Mouse (Mus musculus): Measurements from ENCODE around the gene Smim24. TPM values are rescaled to one million over a fixed set of nuclear protein-coding genes. Genes with fewer than 3 reads are reported as not detected.

Smim24 gene
- polyA plus RNA-seq, 1 experiment from 2014 or later, result 125 TPM

GRCm38 (mm10) chr10:81424246-81425051, 31.6 kb downstream of the Smim24 start:
- Histone ChIP-seq H3K4me2 (ENCODE audit: low read length) (peak overlapping the region; percentile 75), H3K4me1 (replicated peaks; ENCODE audit: control insufficient read depth, insufficient read depth, low read length) (peaks cover 23% of the 10 kb centered on the region), H3K36me3 (ENCODE audit: control insufficient read depth, insufficient read depth, low read length) (peaks cover 4% of the 10 kb centered on the region; the same call in 1 of the 2 replicates), H3K4me3 (ENCODE audit: low read depth, low read length) (peak overlapping the region; percentile 58), H3K9me3 (ENCODE audit: control insufficient read depth, low read length) (no peaks in the 10 kb centered on the region), H3K27me3 (replicated peaks; ENCODE audit: control insufficient read depth, insufficient read depth, low read length) (peaks cover 3% of the 10 kb centered on the region; the same call in 1 of the 2 replicates), H3K27ac (ENCODE audit: low read depth) (peak overlapping the region; percentile 51; the same call in 1 of the 2 replicates), H3K9ac (ENCODE audit: low read length) (peak overlapping the region; percentile 40)
- DNase-seq (ENCODE audit: low spot score) (peak; percentile 65), ATAC-seq (replicated peaks; ENCODE audit: low FRiP score, low TSS enrichment, low read depth) (0 out of 2 replicates have a peak, but pooled peaks have one; percentile 14)
- 8% methylated on average over 25 of the region's 25 CpGs for WGBS

GRCm38 (mm10) chr10:81425236-81425850, 32.5 kb downstream of the Smim24 start:
- Histone ChIP-seq H3K27me3 (replicated peaks; ENCODE audit: control insufficient read depth, insufficient read depth, low read length) (peaks cover 3% of the 10 kb centered on the region; the same call in 1 of the 2 replicates), H3K4me3 (ENCODE audit: low read depth, low read length) (peak overlapping the region; percentile 58), H3K9ac (ENCODE audit: low read length) (no peak overlapping the region), H3K4me2 (ENCODE audit: low read length) (peak overlapping the region; percentile 75), H3K4me1 (replicated peaks; ENCODE audit: control insufficient read depth, insufficient read depth, low read length) (peaks cover 23% of the 10 kb centered on the region), H3K36me3 (ENCODE audit: control insufficient read depth, insufficient read depth, low read length) (no peaks in the 10 kb centered on the region; the same call in 1 of the 2 replicates), H3K9me3 (ENCODE audit: control insufficient read depth, low read length) (no peaks in the 10 kb centered on the region), H3K27ac (ENCODE audit: low read depth) (peak overlapping the region; percentile 51; the same call in 1 of the 2 replicates)
- DNase-seq (ENCODE audit: low spot score), result no peak
- WGBS, result 39% methylated on average over 10 of the region's 10 CpGs
- ATAC-seq (replicated peaks; ENCODE audit: low FRiP score, low TSS enrichment, low read depth), result no peak

GRCm38 (mm10) chr10:81426081-81426671, 33.3 kb downstream of the Smim24 start:
- Histone ChIP-seq H3K36me3 (ENCODE audit: control insufficient read depth, insufficient read depth, low read length) (no peaks in the 10 kb centered on the region), H3K4me1 (replicated peaks; ENCODE audit: control insufficient read depth, insufficient read depth, low read length) (peaks cover 23% of the 10 kb centered on the region), H3K4me3 (ENCODE audit: low read depth, low read length) (peak overlapping the region; percentile 58), H3K9me3 (ENCODE audit: control insufficient read depth, low read length) (no peaks in the 10 kb centered on the region), H3K27me3 (replicated peaks; ENCODE audit: control insufficient read depth, insufficient read depth, low read length) (peaks cover 3% of the 10 kb centered on the region; the same call in 1 of the 2 replicates), H3K9ac (ENCODE audit: low read length) (peak overlapping the region; percentile 65), H3K4me2 (ENCODE audit: low read length) (peak overlapping the region; percentile 75), H3K27ac (ENCODE audit: low read depth) (0 out of 2 replicates have a peak overlapping the region, but pooled peaks have one; percentile 33)
- ATAC-seq (replicated peaks; ENCODE audit: low FRiP score, low TSS enrichment, low read depth) (no peak), DNase-seq (ENCODE audit: low spot score) (no peak)
- WGBS, result under 1% methylated on average over 21 of the region's 33 CpGs

GRCm38 (mm10) chr10:81426897-81427296, 34.0 kb downstream of the Smim24 start:
- Histone ChIP-seq H3K27ac (ENCODE audit: low read depth) (0 out of 2 replicates have a peak overlapping the region, but pooled peaks have one; percentile 33), H3K36me3 (ENCODE audit: control insufficient read depth, insufficient read depth, low read length) (no peaks in the 10 kb centered on the region), H3K4me2 (ENCODE audit: low read length) (peak overlapping the region; percentile 75), H3K9ac (ENCODE audit: low read length) (peak overlapping the region; percentile 65), H3K9me3 (ENCODE audit: control insufficient read depth, low read length) (no peaks in the 10 kb centered on the region), H3K4me3 (ENCODE audit: low read depth, low read length) (peak overlapping the region; percentile 58), H3K4me1 (replicated peaks; ENCODE audit: control insufficient read depth, insufficient read depth, low read length) (peaks cover 23% of the 10 kb centered on the region), H3K27me3 (replicated peaks; ENCODE audit: control insufficient read depth, insufficient read depth, low read length) (peaks cover 3% of the 10 kb centered on the region; the same call in 1 of the 2 replicates)
- WGBS, result 1% methylated on average over 38 of the region's 38 CpGs
- DNase-seq (ENCODE audit: low spot score) (no peak), ATAC-seq (replicated peaks; ENCODE audit: low FRiP score, low TSS enrichment, low read depth) (no peak)

GRCm38 (mm10) chr10:81427327-81427726, 34.5 kb downstream of the Smim24 start:
- WGBS, result 26% methylated on average over 3 of the region's 3 CpGs
- Histone ChIP-seq H3K4me1 (replicated peaks; ENCODE audit: control insufficient read depth, insufficient read depth, low read length) (peaks cover 23% of the 10 kb centered on the region), H3K27ac (ENCODE audit: low read depth) (no peak overlapping the region), H3K9me3 (ENCODE audit: control insufficient read depth, low read length) (no peaks in the 10 kb centered on the region), H3K27me3 (replicated peaks; ENCODE audit: control insufficient read depth, insufficient read depth, low read length) (peaks cover 3% of the 10 kb centered on the region; the same call in 1 of the 2 replicates), H3K4me2 (ENCODE audit: low read length) (peak overlapping the region; percentile 75), H3K9ac (ENCODE audit: low read length) (peak overlapping the region; percentile 65; the same call in 1 of the 2 replicates), H3K36me3 (ENCODE audit: control insufficient read depth, insufficient read depth, low read length) (no peaks in the 10 kb centered on the region), H3K4me3 (ENCODE audit: low read depth, low read length) (peak overlapping the region; percentile 58)
- DNase-seq (ENCODE audit: low spot score), result no peak
- no peak for ATAC-seq (replicated peaks; ENCODE audit: low FRiP score, low TSS enrichment, low read depth)

- ATAC-seq (replicated peaks; ENCODE audit: low FRiP score, low TSS enrichment, low read depth), result no peak
- H3K4me1 ChIP-seq (replicated peaks; ENCODE audit: control insufficient read depth, insufficient read depth, low read length), result peaks cover 23% of the 10 kb centered on the region
- H3K9me3 ChIP-seq (ENCODE audit: control insufficient read depth, low read length), result no peaks in the 10 kb centered on the region
- H3K27ac ChIP-seq (ENCODE audit: low read depth), result no peak overlapping the region
- H3K9ac ChIP-seq (ENCODE audit: low read length), result no peak overlapping the region
- H3K4me2 ChIP-seq (ENCODE audit: low read length), result no peak overlapping the region
- peak; percentile 50 for DNase-seq (ENCODE audit: low spot score)
- H3K27me3 ChIP-seq (replicated peaks; ENCODE audit: control insufficient read depth, insufficient read depth, low read length), result peaks cover 3% of the 10 kb centered on the region; the same call in 1 of the 2 replicates
- 75% methylated on average over 8 of the region's 8 CpGs for WGBS
- no peak overlapping the region for H3K4me3 ChIP-seq (ENCODE audit: low read depth, low read length)
- H3K36me3 ChIP-seq (ENCODE audit: control insufficient read depth, insufficient read depth, low read length), result no peaks in the 10 kb centered on the region
These were observed 35.1 kb downstream of the Smim24 start for GRCm38 (mm10) chr10:81427804-81428506.

GRCm38 (mm10) chr10:81428507-81428870, 35.6 kb downstream of the Smim24 start:
- H3K27ac ChIP-seq (ENCODE audit: low read depth), result no peak overlapping the region
- no peak overlapping the region for H3K9ac ChIP-seq (ENCODE audit: low read length)
- no peak overlapping the region for H3K4me3 ChIP-seq (ENCODE audit: low read depth, low read length)
- ATAC-seq (replicated peaks; ENCODE audit: low FRiP score, low TSS enrichment, low read depth), result no peak
- no peak for DNase-seq (ENCODE audit: low spot score)
- H3K4me1 ChIP-seq (replicated peaks; ENCODE audit: control insufficient read depth, insufficient read depth, low read length), result peaks cover 26% of the 10 kb centered on the region
- WGBS, result 90% methylated on average over 7 of the region's 7 CpGs
- no peaks in the 10 kb centered on the region for H3K9me3 ChIP-seq (ENCODE audit: control insufficient read depth, low read length)
- no peak overlapping the region for H3K4me2 ChIP-seq (ENCODE audit: low read length)
- H3K36me3 ChIP-seq (ENCODE audit: control insufficient read depth, insufficient read depth, low read length), result no peaks in the 10 kb centered on the region
- peaks cover 3% of the 10 kb centered on the region; the same call in 1 of the 2 replicates for H3K27me3 ChIP-seq (replicated peaks; ENCODE audit: control insufficient read depth, insufficient read depth, low read length)

GRCm38 (mm10) chr10:81429092-81429491, 36.2 kb downstream of the Smim24 start:
- Histone ChIP-seq H3K27me3 (replicated peaks; ENCODE audit: control insufficient read depth, insufficient read depth, low read length) (peaks cover 3% of the 10 kb centered on the region; the same call in 1 of the 2 replicates), H3K4me2 (ENCODE audit: low read length) (no peak overlapping the region), H3K4me1 (replicated peaks; ENCODE audit: control insufficient read depth, insufficient read depth, low read length) (peaks cover 21% of the 10 kb centered on the region), H3K4me3 (ENCODE audit: low read depth, low read length) (no peak overlapping the region), H3K27ac (ENCODE audit: low read depth) (no peak overlapping the region), H3K9ac (ENCODE audit: low read length) (no peak overlapping the region), H3K9me3 (ENCODE audit: control insufficient read depth, low read length) (no peaks in the 10 kb centered on the region), H3K36me3 (ENCODE audit: control insufficient read depth, insufficient read depth, low read length) (no peaks in the 10 kb centered on the region)
- 25% methylated on average over 2 of the region's 2 CpGs for WGBS
- DNase-seq (ENCODE audit: low spot score), result no peak
- ATAC-seq (replicated peaks; ENCODE audit: low FRiP score, low TSS enrichment, low read depth), result no peak

Data from intestine, embryonic 14.5 days (tissue).